ENCODE assay signal across 8 mouse cellular contexts in the genomic region with DNA sequence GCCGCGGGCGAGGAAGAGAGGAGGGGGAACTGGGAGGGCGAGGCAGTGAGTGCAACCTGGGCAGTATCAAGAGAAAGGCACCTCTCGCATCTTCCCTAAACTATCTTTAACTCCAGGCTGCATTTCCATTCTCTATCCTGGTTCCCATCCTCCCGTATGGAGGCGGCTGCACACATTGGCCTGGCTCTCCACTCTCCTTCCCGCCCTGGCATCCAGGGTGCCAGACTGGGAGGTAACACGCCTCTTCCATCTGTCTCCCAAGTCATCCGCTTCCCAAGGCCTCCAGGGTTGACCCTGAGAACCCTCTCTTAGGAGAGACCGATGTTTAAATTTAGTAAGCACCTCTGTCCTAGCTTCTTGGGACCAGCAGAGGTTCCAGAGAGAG. TPM values are rescaled to one million over a fixed set of nuclear protein-coding genes. Genes with fewer than 3 reads are reported as not detected.
DNase-seq lines count a peak whose midpoint lies in the region; ATAC-seq and TF ChIP-seq lines count a peak whose summit lies in the region.

No protein-coding gene starts in this region.

- H3K4me3 ChIP-seq in kidney, adult 2 months (ENCODE audit: insufficient read depth, low read depth, low read length) = peak overlapping the region; percentile 69; the same call in 1 of the 2 replicates
- H3K4me3 ChIP-seq in cerebellum, adult 2 months (replicated peaks; ENCODE audit: insufficient read depth, low read depth, low read length) = peak overlapping the region; percentile 86
- peak overlapping the region; percentile 60 for H3K4me3 ChIP-seq in heart, embryonic 12.5 days
- peak overlapping the region; percentile 69 for H3K4me3 ChIP-seq in limb, embryonic 11.5 days (ENCODE audit: low read depth, low read length)
- peak overlapping the region; percentile 66 for H3K4me3 ChIP-seq in neural tube, embryonic 12.5 days

- H3K36me3 ChIP-seq in kidney, adult 2 months (ENCODE audit: control insufficient read depth, insufficient read depth, low read length) = no peaks in the 10 kb centered on the region
- H3K36me3 ChIP-seq in heart, embryonic 12.5 days = no peaks in the 10 kb centered on the region
- no peaks in the 10 kb centered on the region for H3K36me3 ChIP-seq in limb, embryonic 11.5 days (ENCODE audit: control insufficient read depth, insufficient read depth, low read length)
- H3K36me3 ChIP-seq in neural tube, embryonic 12.5 days = no peaks in the 10 kb centered on the region

- TF ChIP-seq CTCF in kidney, adult 2 months (conservative IDR thresholded peaks at IDR 0.05; ENCODE audit: insufficient read depth, insufficient read length, low read depth, low read length) = no peak
- TF ChIP-seq CTCF in cerebellum, adult 2 months (IDR thresholded peaks at IDR 0.05; ENCODE audit: borderline replicate concordance, insufficient read depth, low read depth, low read length) = no peak

- peaks cover 4% of the 10 kb centered on the region; the same call in 1 of the 2 replicates for H3K4me1 ChIP-seq in kidney, adult 2 months (ENCODE audit: control insufficient read depth, insufficient read depth, low read length)
- H3K4me1 ChIP-seq in cerebellum, adult 2 months (ENCODE audit: control insufficient read depth, insufficient read depth, low read length) = 0 out of 2 replicates have a peak, but pooled peaks cover 3% of the 10 kb centered on the region
- peaks cover 21% of the 10 kb centered on the region for H3K4me1 ChIP-seq in heart, embryonic 12.5 days (replicated peaks)
- H3K4me1 ChIP-seq in limb, embryonic 11.5 days (ENCODE audit: control insufficient read depth, insufficient read depth, low read length) = peaks cover 12% of the 10 kb centered on the region; the same call in 1 of the 2 replicates
- H3K4me1 ChIP-seq in neural tube, embryonic 12.5 days = peaks cover 22% of the 10 kb centered on the region

- peaks cover 10% of the 10 kb centered on the region; the same call in 1 of the 2 replicates for H3K9me3 ChIP-seq in heart, embryonic 12.5 days (replicated peaks)
- no peaks in the 10 kb centered on the region for H3K9me3 ChIP-seq in limb, embryonic 11.5 days (ENCODE audit: control insufficient read depth, low read length)
- H3K9me3 ChIP-seq in neural tube, embryonic 12.5 days = no peaks in the 10 kb centered on the region

- no peaks in the 10 kb centered on the region for H3K27me3 ChIP-seq in kidney, adult 2 months (replicated peaks; ENCODE audit: control insufficient read depth, insufficient read depth, low read length)
- H3K27me3 ChIP-seq in cerebellum, adult 2 months (ENCODE audit: control insufficient read depth, insufficient read depth, low read length) = no peaks in the 10 kb centered on the region
- H3K27me3 ChIP-seq in heart, embryonic 12.5 days (replicated peaks) = peaks cover 13% of the 10 kb centered on the region
- peaks cover 4% of the 10 kb centered on the region; the same call in 1 of the 2 replicates for H3K27me3 ChIP-seq in limb, embryonic 11.5 days (ENCODE audit: control insufficient read depth, insufficient read depth, low read length)
- peaks cover 13% of the 10 kb centered on the region for H3K27me3 ChIP-seq in neural tube, embryonic 12.5 days (replicated peaks)

- DNase-seq in kidney, adult 2 months = no peak
- no peak for DNase-seq in kidney, postnatal 14 days
- DNase-seq in cerebellum, adult 2 months = peak; percentile 73 to 76
- DNase-seq in limb, embryonic 11.5 days (ENCODE audit: low spot score) = no peak
- DNase-seq in spleen, postnatal 10 days (ENCODE audit: low spot score in 2 of 2) = no peak
- no peak for DNase-seq in kidney, adult 18-20 months

- no peak for TF ChIP-seq POLR2A in kidney, adult 2 months (IDR thresholded peaks at IDR 0.05; ENCODE audit: low read depth, low read length)
- no peak; the same call in 1 of the 2 replicates for TF ChIP-seq POLR2A in cerebellum, adult 2 months (IDR thresholded peaks at IDR 0.05; ENCODE audit: borderline replicate concordance, insufficient read depth, low read length)

- WGBS in kidney, adult 2 months = 3% methylated on average over 9 of the region's 11 CpGs
- WGBS in cerebellum, adult 2 months = 1% methylated on average over 8 of the region's 11 CpGs
- WGBS in heart, embryonic 12.5 days = under 1% methylated on average over 8 of the region's 11 CpGs
- WGBS in limb, embryonic 11.5 days = 1% methylated on average over 7 of the region's 11 CpGs
- under 1% methylated on average over 11 of the region's 11 CpGs for WGBS in neural tube, embryonic 12.5 days

- peak; percentile 27 for ATAC-seq in heart, embryonic 12.5 days (ENCODE audit: insufficient number of reproducible peaks, low FRiP score)
- peak; percentile 42; the same call in 1 of the 2 replicates for ATAC-seq in limb, embryonic 11.5 days (ENCODE audit: insufficient number of reproducible peaks, low FRiP score, low TSS enrichment, low read depth)
- ATAC-seq in neural tube, embryonic 12.5 days (ENCODE audit: low FRiP score, low read depth) = no peak; the same call in none of the 2 replicates

- H3K9ac ChIP-seq in heart, embryonic 12.5 days = peak overlapping the region; percentile 82
- H3K9ac ChIP-seq in limb, embryonic 11.5 days (ENCODE audit: low read length) = peak overlapping the region; percentile 72
- H3K9ac ChIP-seq in neural tube, embryonic 12.5 days = peak overlapping the region; percentile 70

- H3K4me2 ChIP-seq in heart, embryonic 12.5 days = peak overlapping the region; percentile 94
- peak overlapping the region; percentile 85 for H3K4me2 ChIP-seq in limb, embryonic 11.5 days (ENCODE audit: low read depth, severe bottlenecking)
- H3K4me2 ChIP-seq in neural tube, embryonic 12.5 days (replicated peaks) = peak overlapping the region; percentile 92

- H3K27ac ChIP-seq in kidney, adult 2 months (ENCODE audit: insufficient read depth, low read depth, low read length) = no peak overlapping the region
- H3K27ac ChIP-seq in cerebellum, adult 2 months (ENCODE audit: insufficient read depth, low read length) = peak overlapping the region; percentile 30; the same call in 1 of the 2 replicates
- H3K27ac ChIP-seq in heart, embryonic 12.5 days (ENCODE audit: poor library complexity, severe bottlenecking) = no peak overlapping the region
- peak overlapping the region; percentile 77 for H3K27ac ChIP-seq in limb, embryonic 11.5 days (replicated peaks; ENCODE audit: low read depth, low read length)
- no peak overlapping the region for H3K27ac ChIP-seq in neural tube, embryonic 12.5 days

RNA-seq across cellular contexts. Expression of a gene that starts 24.3 kb away (rescaled TPM):
- polyA plus RNA-seq in kidney, adult 2 months (2012; rRNA removed) = 28.7 and 44.4 TPM in 2 replicates
- 164 and 184 TPM in 2 replicates for polyA plus RNA-seq in cerebellum, adult 2 months (2012; rRNA removed)
- 11.2 and 11.4 TPM in 2 replicates for polyA plus RNA-seq in heart, embryonic 12.5 days (2016; fragmentation: Nextera tagmentation; extraction: Ambion mirVana)
- polyA plus RNA-seq in limb, embryonic 11.5 days (2014; fragmentation: Nextera tagmentation; extraction: Ambion mirVana) = 20.7 and 23.0 TPM in 2 replicates
- polyA plus RNA-seq in neural tube, embryonic 12.5 days (2016; fragmentation: Nextera tagmentation; extraction: Ambion mirVana) = 34.8 and 37.0 TPM in 2 replicates

Comparison
In these comparisons a context has a peak if more than half of its experiments do, and no peak if none do; other contexts are left out.
1. DNase-seq: peak in cerebellum, adult 2 months (2 of 2); none in kidney, adult 2 months (single experiment), kidney, postnatal 14 days (single experiment), limb, embryonic 11.5 days (single experiment), spleen, postnatal 10 days (0 of 2) and kidney, adult 18-20 months (single experiment).
2. H3K27ac ChIP-seq: peak in cerebellum, adult 2 months (single experiment) and limb, embryonic 11.5 days (single experiment); none in kidney, adult 2 months (single experiment), heart, embryonic 12.5 days (single experiment) and neural tube, embryonic 12.5 days (single experiment).
3. Peak in every context shown above with its lines, with median percentiles within 50 percentile points of each other: H3K4me3 ChIP-seq, H3K4me2 ChIP-seq and H3K9ac ChIP-seq.